Mouse (Mus musculus): ENCODE measurements around the gene Zbtb2. TPM values are rescaled to one million over a fixed set of nuclear protein-coding genes. Genes with fewer than 3 reads are reported as not detected.

Gene Zbtb2
- polyA plus RNA-seq, 1 experiment from 2014 or later, result 15.0 TPM

GRCm38 (mm10) chr10:4404895-4405491 lies 17.1 kb upstream of the Zbtb2 start:
- H3K9ac ChIP-seq, result no peak overlapping the region
- H3K27ac ChIP-seq (replicated peaks), result no peak overlapping the region
- WGBS, result 58% methylated on average over 5 of the region's 5 CpGs
- H3K4me1 ChIP-seq (replicated peaks), result no peaks in the 10 kb centered on the region
- ATAC-seq (ENCODE audit: low FRiP score, low read depth), result peak; percentile 66
- H3K4me3 ChIP-seq, result no peak overlapping the region
- H3K4me2 ChIP-seq, result no peak overlapping the region
- no peaks in the 10 kb centered on the region for H3K9me3 ChIP-seq
- no peaks in the 10 kb centered on the region for H3K27me3 ChIP-seq
- peaks cover 25% of the 10 kb centered on the region for H3K36me3 ChIP-seq

GRCm38 (mm10) chr10:4398058-4398457 lies 10.2 kb upstream of the Zbtb2 start:
- no peak for ATAC-seq (ENCODE audit: low FRiP score, low read depth)
- Histone ChIP-seq H3K9ac (no peak overlapping the region), H3K9me3 (no peaks in the 10 kb centered on the region), H3K27me3 (no peaks in the 10 kb centered on the region), H3K4me3 (no peak overlapping the region), H3K4me2 (no peak overlapping the region), H3K4me1 (replicated peaks) (0 out of 2 replicates have a peak, but pooled peaks cover under 1% of the 10 kb centered on the region), H3K36me3 (peaks cover 4% of the 10 kb centered on the region), H3K27ac (replicated peaks) (no peak overlapping the region)
- 91% methylated on average over 5 of the region's 5 CpGs for WGBS

GRCm38 (mm10) chr10:4395321-4395720 lies 7.4 kb upstream of the Zbtb2 start:
- Histone ChIP-seq H3K4me2 (no peak overlapping the region), H3K9me3 (no peaks in the 10 kb centered on the region), H3K27ac (replicated peaks) (no peak overlapping the region), H3K4me1 (replicated peaks) (peaks cover 25% of the 10 kb centered on the region), H3K36me3 (no peaks in the 10 kb centered on the region; the same call in 1 of the 2 replicates), H3K27me3 (no peaks in the 10 kb centered on the region), H3K9ac (no peak overlapping the region), H3K4me3 (no peak overlapping the region)
- no peak for ATAC-seq (ENCODE audit: low FRiP score, low read depth)
- 91% methylated on average over 3 of the region's 3 CpGs for WGBS

- H3K9ac ChIP-seq, result no peak overlapping the region
- ATAC-seq (ENCODE audit: low FRiP score, low read depth), result no peak
- H3K4me2 ChIP-seq, result peak overlapping the region; percentile 23; the same call in 1 of the 2 replicates
These were observed 3.9 kb upstream of the Zbtb2 start for GRCm38 (mm10) chr10:4391851-4392250.

GRCm38 (mm10) chr10:4391076-4391475 lies 3.2 kb upstream of the Zbtb2 start:
- H3K36me3 ChIP-seq, result no peaks in the 10 kb centered on the region
- H3K4me3 ChIP-seq, result no peak overlapping the region
- 73% methylated on average over 5 of the region's 5 CpGs for WGBS
- H3K27ac ChIP-seq (replicated peaks), result no peak overlapping the region
- H3K4me1 ChIP-seq (replicated peaks), result peaks cover 44% of the 10 kb centered on the region
- ATAC-seq (ENCODE audit: low FRiP score, low read depth), result no peak
- no peaks in the 10 kb centered on the region for H3K27me3 ChIP-seq
- no peaks in the 10 kb centered on the region for H3K9me3 ChIP-seq
- H3K4me2 ChIP-seq, result peak overlapping the region; percentile 23; the same call in 1 of the 2 replicates
- no peak overlapping the region for H3K9ac ChIP-seq

More at GRCm38 (mm10) chr10:4391851-4392250, 3.9 kb upstream of the Zbtb2 start:
- no peak overlapping the region for H3K27ac ChIP-seq (replicated peaks)
- no peaks in the 10 kb centered on the region for H3K36me3 ChIP-seq
- no peaks in the 10 kb centered on the region for H3K9me3 ChIP-seq
- no peaks in the 10 kb centered on the region for H3K27me3 ChIP-seq
- 58% methylated on average over 6 of the region's 6 CpGs for WGBS
- H3K4me1 ChIP-seq (replicated peaks), result peaks cover 44% of the 10 kb centered on the region
- H3K4me3 ChIP-seq, result no peak overlapping the region

- no peak for ATAC-seq (ENCODE audit: low FRiP score, low read depth)
- Histone ChIP-seq H3K27me3 (no peaks in the 10 kb centered on the region), H3K9me3 (no peaks in the 10 kb centered on the region), H3K4me3 (peak overlapping the region; percentile 1; the same call in 1 of the 2 replicates), H3K9ac (no peak overlapping the region), H3K4me2 (peak overlapping the region; percentile 17; the same call in 1 of the 2 replicates), H3K27ac (replicated peaks) (no peak overlapping the region), H3K4me1 (replicated peaks) (peaks cover 44% of the 10 kb centered on the region), H3K36me3 (no peaks in the 10 kb centered on the region)
- 76% methylated on average over 2 of the region's 2 CpGs for WGBS
These were observed 2.6 kb upstream of the Zbtb2 start for GRCm38 (mm10) chr10:4390550-4390949.

- Histone ChIP-seq H3K27me3 (no peaks in the 10 kb centered on the region), H3K36me3 (no peaks in the 10 kb centered on the region), H3K27ac (replicated peaks) (no peak overlapping the region), H3K4me1 (replicated peaks) (peaks cover 44% of the 10 kb centered on the region), H3K9ac (peak overlapping the region; percentile 28; the same call in 1 of the 2 replicates), H3K4me2 (peak overlapping the region; percentile 75), H3K4me3 (peak overlapping the region; percentile 97), H3K9me3 (no peaks in the 10 kb centered on the region)
- 53% methylated on average over 5 of the region's 5 CpGs for WGBS
- no peak for ATAC-seq (ENCODE audit: low FRiP score, low read depth)
These were observed 1.7 kb upstream of the Zbtb2 start for GRCm38 (mm10) chr10:4389461-4390112.

GRCm38 (mm10) chr10:4389036-4389435 lies 1.1 kb upstream of the Zbtb2 start:
- no peaks in the 10 kb centered on the region for H3K36me3 ChIP-seq
- H3K9me3 ChIP-seq, result no peaks in the 10 kb centered on the region
- H3K27me3 ChIP-seq, result no peaks in the 10 kb centered on the region
- 25% methylated on average over 10 of the region's 10 CpGs for WGBS
- peak overlapping the region; percentile 97 for H3K4me3 ChIP-seq
- H3K4me2 ChIP-seq, result peak overlapping the region; percentile 75
- peaks cover 44% of the 10 kb centered on the region for H3K4me1 ChIP-seq (replicated peaks)
- no peak overlapping the region for H3K27ac ChIP-seq (replicated peaks)
- no peak for ATAC-seq (ENCODE audit: low FRiP score, low read depth)
- H3K9ac ChIP-seq, result peak overlapping the region; percentile 98; the same call in 1 of the 2 replicates

- Histone ChIP-seq H3K4me2 (peak overlapping the region; percentile 75), H3K27me3 (no peaks in the 10 kb centered on the region), H3K4me3 (peak overlapping the region; percentile 97), H3K36me3 (no peaks in the 10 kb centered on the region), H3K4me1 (replicated peaks) (peaks cover 44% of the 10 kb centered on the region), H3K27ac (replicated peaks) (peak overlapping the region; percentile 100), H3K9ac (peak overlapping the region; percentile 98), H3K9me3 (no peaks in the 10 kb centered on the region)
- ATAC-seq (ENCODE audit: low FRiP score, low read depth), result no peak
- WGBS, result 1% methylated on average over 19 of the region's 19 CpGs
These were observed 457 bp upstream of the Zbtb2 start for GRCm38 (mm10) chr10:4388384-4388745.

GRCm38 (mm10) chr10:4386609-4387591 lies 1.0 kb downstream of the Zbtb2 start:
- Histone ChIP-seq H3K27me3 (no peaks in the 10 kb centered on the region), H3K4me3 (peak overlapping the region; percentile 97), H3K27ac (replicated peaks) (peak overlapping the region; percentile 100), H3K4me2 (peak overlapping the region; percentile 75), H3K4me1 (replicated peaks) (peaks cover 35% of the 10 kb centered on the region), H3K9me3 (no peaks in the 10 kb centered on the region), H3K36me3 (no peaks in the 10 kb centered on the region), H3K9ac (peak overlapping the region; percentile 98)
- ATAC-seq (ENCODE audit: low FRiP score, low read depth), result peak; percentile 93
- 0% methylated on average over 33 of the region's 133 CpGs for WGBS

GRCm38 (mm10) chr10:4384244-4384643 lies 3.7 kb downstream of the Zbtb2 start:
- Histone ChIP-seq H3K27ac (replicated peaks) (no peak overlapping the region), H3K4me2 (no peak overlapping the region), H3K4me1 (replicated peaks) (peaks cover 8% of the 10 kb centered on the region), H3K4me3 (no peak overlapping the region), H3K9me3 (no peaks in the 10 kb centered on the region), H3K36me3 (no peaks in the 10 kb centered on the region), H3K27me3 (no peaks in the 10 kb centered on the region), H3K9ac (no peak overlapping the region)
- 97% methylated on average over 7 of the region's 7 CpGs for WGBS
- ATAC-seq (ENCODE audit: low FRiP score, low read depth), result no peak

All from hindbrain, embryonic 15.5 days (tissue).